Mouse (Mus musculus) CH12.LX (cell line): Measurements from ENCODE around the gene Uggt1. TPM values are rescaled to one million over a fixed set of nuclear protein-coding genes. Genes with fewer than 3 reads are reported as not detected.

Source experiments
- DNase-seq: peaks from one replicate; pipeline ENCODE4 v3.0.0-alpha.2; 2013; ENCODE audit errors: extremely low read depth
- H3K27ac ChIP-seq: 2 replicates; pipeline ENCODE4 v1.5.1; 2012; ENCODE audit warnings: low read depth, mild to moderate bottlenecking, control low read depth, moderate library complexity; ENCODE audit not compliant: insufficient read depth
- H3K27me3 ChIP-seq: replicated peaks from 2 replicates; pipeline ENCODE3; 2012; ENCODE audit warnings: inconsistent platforms
- H3K36me3 ChIP-seq, 2 experiments: replicated peaks in 1 of 2; 2 replicates each; pipeline versions ENCODE3 to v1.6.1; 2012; ENCODE audit warnings: inconsistent platforms in 1 of 2, low read length in 1 of 2, mild to moderate bottlenecking in 1 of 2, mixed read lengths in 1 of 2, moderate library complexity in 1 of 2; ENCODE audit not compliant: control insufficient read depth in 1 of 2, insufficient read depth in 1 of 2
- H3K4me1 ChIP-seq, 2 experiments: 2 replicates each; pipeline ENCODE4 v1.6.1; 2012; ENCODE audit warnings: inconsistent platforms in 1 of 2, moderate library complexity in 1 of 2; ENCODE audit not compliant: insufficient read depth in 2 of 2, control insufficient read depth in 1 of 2
- H3K4me2 ChIP-seq: 2 replicates; pipeline ENCODE4 v1.6.1; 2012; ENCODE audit warnings: low read depth, mild to moderate bottlenecking, control low read depth; ENCODE audit not compliant: poor library complexity, insufficient read depth, severe bottlenecking
- H3K4me3 ChIP-seq, 3 experiments: fragments of 150-350 bp in 1 of 3; sonication (generic) in 1 of 3; replicated peaks in 1 of 3; 2 replicates each; pipeline versions ENCODE3 to v1.5.1; 2011 to 2012; ENCODE audit warnings: low read depth in 2 of 3, low read length in 2 of 3, mild to moderate bottlenecking in 2 of 3, moderate library complexity in 2 of 3, control low read depth in 1 of 3, improper control_type of control experiment in 1 of 3, inconsistent platforms in 1 of 3, mixed read lengths in 1 of 3; ENCODE audit not compliant: poor library complexity in 1 of 3
- H3K79me2 ChIP-seq: replicated peaks from 2 replicates; pipeline ENCODE4 v1.6.1; 2012; ENCODE audit warnings: mild to moderate bottlenecking, moderate library complexity; ENCODE audit not compliant: control insufficient read depth, poor library complexity, insufficient read depth, severe bottlenecking; ENCODE audit errors: extremely low read depth
- H3K9ac ChIP-seq: 2 replicates; pipeline ENCODE4 v1.6.1; 2012; ENCODE audit warnings: low read depth, mild to moderate bottlenecking, control low read depth, moderate library complexity; ENCODE audit not compliant: insufficient read depth
- H3K9me3 ChIP-seq: replicated peaks from 2 replicates; pipeline ENCODE3; 2012; ENCODE audit warnings: low read length, inconsistent platforms, mixed read lengths
- CHD1 ChIP-seq: IDR thresholded peaks from 2 replicates; pipeline ENCODE4 v1.6.1; 2012; ENCODE audit warnings: low read depth, low read length, improper control_type of control experiment, inconsistent platforms
- E2F4 ChIP-seq: IDR thresholded peaks from 2 replicates; pipeline ENCODE4 v1.6.1; 2011; ENCODE audit warnings: low read depth, low read length, improper control_type of control experiment; ENCODE audit not compliant: insufficient replicate concordance
- GABPA ChIP-seq: IDR thresholded peaks from 2 replicates; pipeline ENCODE4 v1.6.1; 2012; ENCODE audit warnings: low read depth, low read length, improper control_type of control experiment, inconsistent platforms; ENCODE audit not compliant: insufficient replicate concordance
- HCFC1 ChIP-seq: IDR thresholded peaks from 2 replicates; pipeline ENCODE4 v1.6.1; 2012; ENCODE audit warnings: low read depth, mild to moderate bottlenecking, inconsistent platforms, low read length, improper control_type of control experiment
- IRF4 ChIP-seq: IDR thresholded peaks from 2 replicates; pipeline ENCODE4 v1.6.1; 2014; ENCODE audit warnings: low read depth, mild to moderate bottlenecking, inconsistent platforms, low read length, improper control_type of control experiment
- JUN ChIP-seq: IDR thresholded peaks from 2 replicates; pipeline ENCODE4 v1.6.1; 2011; ENCODE audit warnings: low read depth, mild to moderate bottlenecking, low read length, improper control_type of control experiment, moderate library complexity; ENCODE audit not compliant: insufficient read depth
- KAT2A ChIP-seq: IDR thresholded peaks from 2 replicates; pipeline ENCODE4 v1.6.1; 2012; ENCODE audit warnings: low read length, improper control_type of control experiment, inconsistent platforms; ENCODE audit not compliant: insufficient replicate concordance
- MAFK ChIP-seq: IDR thresholded peaks from 2 replicates; pipeline ENCODE4 v1.6.1; 2011; ENCODE audit warnings: low read length, improper control_type of control experiment; ENCODE audit not compliant: insufficient replicate concordance
- MEF2A ChIP-seq: IDR thresholded peaks from 2 replicates; pipeline ENCODE4 v1.6.1; 2014; ENCODE audit warnings: low read depth, mild to moderate bottlenecking, inconsistent platforms, low read length, improper control_type of control experiment, borderline replicate concordance
- NELFE ChIP-seq: IDR thresholded peaks from 2 replicates; pipeline ENCODE4 v1.6.1; 2011; ENCODE audit warnings: low read depth, low read length, improper control_type of control experiment
- POLR2A ChIP-seq: IDR thresholded peaks from 2 replicates; pipeline ENCODE4 v1.6.1; 2011; ENCODE audit warnings: low read depth, mild to moderate bottlenecking, improper control_type of control experiment, low read length
- RAD21 ChIP-seq: IDR thresholded peaks from 2 replicates; pipeline ENCODE4 v1.6.1; 2011; ENCODE audit warnings: low read depth, mild to moderate bottlenecking, low read length, improper control_type of control experiment, moderate library complexity
- TBP ChIP-seq: conservative IDR thresholded peaks from 2 replicates; pipeline ENCODE4 v1.6.1; 2011; ENCODE audit warnings: low read depth, low read length, improper control_type of control experiment
- TCF12 ChIP-seq: IDR thresholded peaks from 2 replicates; pipeline ENCODE4 v1.6.1; 2014; ENCODE audit warnings: low read depth, mild to moderate bottlenecking, inconsistent platforms, low read length, improper control_type of control experiment
- USF1 ChIP-seq: IDR thresholded peaks from 2 replicates; pipeline ENCODE4 v1.6.1; 2014; ENCODE audit warnings: low read depth, mild to moderate bottlenecking, inconsistent platforms, low read length, improper control_type of control experiment
- USF2 ChIP-seq: conservative IDR thresholded peaks from 2 replicates; pipeline ENCODE4 v1.6.1; 2011; ENCODE audit warnings: low read depth, low read length, improper control_type of control experiment
- ZKSCAN1 ChIP-seq: IDR thresholded peaks from 2 replicates; pipeline ENCODE4 v1.6.1; 2012; ENCODE audit warnings: low read depth, inconsistent platforms, low read length, improper control_type of control experiment, borderline replicate concordance
- ZMIZ1 ChIP-seq: IDR thresholded peaks from 2 replicates; pipeline ENCODE4 v1.6.1; 2012; ENCODE audit warnings: low read depth, mild to moderate bottlenecking, inconsistent platforms, low read length, improper control_type of control experiment
- ZNF384 ChIP-seq: IDR thresholded peaks from 2 replicates; pipeline ENCODE4 v1.6.1; 2012; ENCODE audit warnings: low read depth, low read length, improper control_type of control experiment, inconsistent platforms
- dilution Hi-C: fragments of 300-500 bp; cut with MboI; formaldehyde crosslinking; loops from 2 replicates; pipeline ENCODE4 v1.14.3; 2020; ENCODE audit warnings: low sequenced_read_pairs; ENCODE audit not compliant: extremely low pct_unique_long_range_greater_than_20kb, extremely low pct_ligation_motif_present
- in situ Hi-C: fragments of 300-500 bp; cut with MboI; formaldehyde crosslinking; loops from 3 replicates; pipeline ENCODE4 v1.14.3; 2019; ENCODE audit warnings: low sequenced_read_pairs, low pct_ligation_motif_present, low pct_unique_long_range_greater_than_20kb, mixed read lengths
- polyA plus RNA-seq: library from polyadenylated mRNA; unstranded; fragments of >175 nt; gene quantifications from 2 replicates; pipeline ENCODE4 v1.2.1, GENCODE M21; 2012; ENCODE audit warnings: low read depth; ENCODE audit not compliant: insufficient read length
- total RNA-seq, 2 experiments: library from RNA; depleted of rRNA; stranded (reverse); fragments of 300-350 nt in 1 of 2; fragments of >200 nt in 1 of 2; gene quantifications; 2 replicates each; pipeline ENCODE4 v1.2.3; 2012 to 2014

Uggt1 gene
- total and polyA plus RNA-seq, 3 experiments: 35.3 to 41.2 (median 39.5) TPM

DNA sequence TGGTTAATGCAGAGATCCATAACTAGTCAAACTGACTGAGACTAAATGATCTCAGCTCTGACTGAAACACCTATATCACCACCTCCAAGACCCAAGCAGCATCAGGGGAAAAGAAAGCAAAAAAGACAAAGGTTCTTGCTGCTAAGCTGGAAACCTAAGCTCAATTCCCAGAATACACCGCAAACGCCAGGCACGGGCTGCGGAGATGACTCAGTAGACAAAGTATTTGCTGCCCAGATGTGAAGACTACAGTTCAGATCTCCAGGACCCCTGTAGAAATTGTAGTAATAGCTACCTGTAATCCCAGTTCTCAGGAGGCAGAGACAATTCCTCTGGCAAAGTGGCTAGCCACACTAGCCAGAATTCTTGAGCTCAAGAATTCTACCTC lies 302 bp upstream of the Uggt1 start:
- DNase-seq: no peak
- Histone ChIP-seq H3K27me3 (no peaks in the 10 kb centered on the region), H3K4me1 (peaks cover 9 to 40% of the 10 kb centered on the region in 2 experiments), H3K36me3 (peaks cover 0 to 6% of the 10 kb centered on the region in 2 experiments), H3K9me3 (no peaks in the 10 kb centered on the region), H3K27ac (no peak overlapping the region), H3K4me2 (no peak overlapping the region), H3K4me3 (no peak overlapping the region), H3K9ac (no peak overlapping the region), H3K79me2 (peaks cover 37% of the 10 kb centered on the region)
- TF ChIP-seq JUN: no peak
- TF ChIP-seq NELFE: no peak
- TF ChIP-seq CHD1: no peak
- TF ChIP-seq E2F4: no peak
- no peak for TF ChIP-seq KAT2A
- TF ChIP-seq TBP: no peak
- no peak for TF ChIP-seq GABPA
- TF ChIP-seq ZMIZ1: no peak
- no peak for TF ChIP-seq ZNF384
- TF ChIP-seq ZKSCAN1: no peak
- TF ChIP-seq POLR2A: no peak
- TF ChIP-seq IRF4: no peak
- no peak for TF ChIP-seq MAFK
- TF ChIP-seq USF1: no peak
- TF ChIP-seq MEF2A: no peak
- TF ChIP-seq TCF12: no peak
- no peak for TF ChIP-seq HCFC1
- in situ Hi-C loops: no loop called here
- dilution Hi-C loops: no loop called here

DNA sequence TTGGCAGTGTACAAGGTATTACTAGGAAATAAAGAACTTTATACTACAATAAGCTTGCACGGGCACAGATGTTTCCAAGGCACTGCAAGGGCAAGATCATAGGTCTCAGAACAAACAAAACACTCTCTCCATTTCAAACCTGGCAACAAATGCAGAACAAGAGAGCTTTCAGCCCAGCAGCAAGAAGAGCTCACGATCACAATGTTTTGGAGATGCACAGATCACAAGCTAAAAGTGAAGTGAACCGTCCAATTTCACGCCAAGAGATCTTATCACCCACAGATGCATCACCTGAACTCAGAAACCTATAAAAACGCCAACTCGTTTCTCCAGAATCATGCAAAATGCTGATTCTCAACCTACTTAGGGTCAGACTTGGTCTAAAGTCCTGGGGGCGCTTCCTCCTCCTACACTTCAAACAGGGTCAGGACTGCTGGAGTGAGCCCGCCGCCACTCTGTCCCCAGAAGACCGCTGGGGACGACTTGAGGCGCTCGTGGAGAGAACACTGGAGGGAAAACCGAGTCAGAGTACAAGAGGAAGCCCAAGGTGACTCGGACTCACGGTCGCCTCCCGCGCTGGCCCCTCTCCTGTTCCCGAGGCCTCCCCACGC lies 968 bp downstream of the Uggt1 start:
- H3K4me3 ChIP-seq: peak overlapping the region; percentile 84 to 95 (median 93)
- in situ Hi-C loops (no loop called here), dilution Hi-C loops (no loop called here)
- no peaks in the 10 kb centered on the region for H3K27me3 ChIP-seq
- peaks cover 16 to 49% of the 10 kb centered on the region in 2 experiments for H3K4me1 ChIP-seq
- peak overlapping the region; percentile 50 for H3K27ac ChIP-seq
- H3K36me3 ChIP-seq: peaks cover 0 to 16% of the 10 kb centered on the region in 2 experiments
- H3K4me2 ChIP-seq: peak overlapping the region; percentile 89
- no peak for DNase-seq
- H3K79me2 ChIP-seq: peaks cover 43% of the 10 kb centered on the region
- H3K9ac ChIP-seq: peak overlapping the region; percentile 74
- no peak for TF ChIP-seq RAD21
- TF ChIP-seq USF2: no peak
- no peak for TF ChIP-seq KAT2A
- TF ChIP-seq, all 38 proteins: peak for 0
- H3K9me3 ChIP-seq: no peaks in the 10 kb centered on the region
